Mouse (Mus musculus): ENCODE results near the gene Traf5.

Gene Traf5

GRCm38 (mm10) chr1:192062682-192063081 is 29.7 kb downstream of the Traf5 start:
- no peak for DNase-seq (ENCODE audit: low spot score)

GRCm38 (mm10) chr1:192061666-192062306 is 30.6 kb downstream of the Traf5 start:
- DNase-seq (ENCODE audit: low spot score), result no peak

- no peak for DNase-seq (ENCODE audit: low spot score)
Observed at GRCm38 (mm10) chr1:192058911-192059310, 33.4 kb downstream of the Traf5 start.

GRCm38 (mm10) chr1:192053726-192054125 is 38.6 kb downstream of the Traf5 start:
- DNase-seq (ENCODE audit: low spot score), result no peak

GRCm38 (mm10) chr1:192052986-192053385 is 39.4 kb downstream of the Traf5 start:
- DNase-seq (ENCODE audit: low spot score), result no peak

- no peak for DNase-seq (ENCODE audit: low spot score)
Observed at GRCm38 (mm10) chr1:192052461-192052860, 39.9 kb downstream of the Traf5 start.

- no peak for DNase-seq (ENCODE audit: low spot score)
Observed at GRCm38 (mm10) chr1:191999022-191999421, 93.3 kb downstream of the Traf5 start.

GRCm38 (mm10) chr1:191996621-191997185 is 95.7 kb downstream of the Traf5 start:
- no peak for DNase-seq (ENCODE audit: low spot score)

- no peak for DNase-seq (ENCODE audit: low spot score)
Observed at GRCm38 (mm10) chr1:191995916-191996315, 96.4 kb downstream of the Traf5 start.

GRCm38 (mm10) chr1:191995488-191995887 is 96.9 kb downstream of the Traf5 start:
- DNase-seq (ENCODE audit: low spot score), result peak; percentile 57

GRCm38 (mm10) chr1:191994476-191994875 is 97.9 kb downstream of the Traf5 start:
- DNase-seq (ENCODE audit: low spot score), result no peak

GRCm38 (mm10) chr1:191992040-191992780 is 100.1 kb downstream of the Traf5 start:
- DNase-seq (ENCODE audit: low spot score), result no peak

GRCm38 (mm10) chr1:191989994-191990393 is 102.4 kb downstream of the Traf5 start:
- peak; percentile 99 for DNase-seq (ENCODE audit: low spot score)

GRCm38 (mm10) chr1:191989060-191989459 is 103.3 kb downstream of the Traf5 start:
- no peak for DNase-seq (ENCODE audit: low spot score)

- no peak for DNase-seq (ENCODE audit: low spot score)
Observed at GRCm38 (mm10) chr1:191988646-191989045, 103.7 kb downstream of the Traf5 start.

- DNase-seq (ENCODE audit: low spot score), result no peak
Observed at GRCm38 (mm10) chr1:191987481-191987769, 104.9 kb downstream of the Traf5 start.

GRCm38 (mm10) chr1:191986674-191987480 is 105.5 kb downstream of the Traf5 start:
- no peak for DNase-seq (ENCODE audit: low spot score)

GRCm38 (mm10) chr1:191981426-191982102 is 110.8 kb downstream of the Traf5 start:
- DNase-seq (ENCODE audit: low spot score), result peak; percentile 68

GRCm38 (mm10) chr1:191977187-191977586 is 115.2 kb downstream of the Traf5 start, which contains the start of gene Rd3:
Gene Rd3 (plus strand): TSS chr1:191977370.
- peak; percentile 76 for DNase-seq (ENCODE audit: low spot score)

- DNase-seq (ENCODE audit: low spot score), result no peak
Observed at GRCm38 (mm10) chr1:191974509-191975405, 117.6 kb downstream of the Traf5 start.

- no peak for DNase-seq (ENCODE audit: low spot score)
Observed at GRCm38 (mm10) chr1:191969939-191970338, 122.4 kb downstream of the Traf5 start.
